Mouse (Mus musculus) thymus, adult 18-20 months (tissue): ENCODE data around the gene Tenm4.

Source experiments
- DNase-seq, 2 experiments: peaks; one replicate each; pipeline ENCODE4 v3.0.0; 2022; ENCODE audit warnings: mixed read lengths in 2 of 2

Gene Tenm4

GRCm38 (mm10) chr7:96170924-96171595, at the start of gene Tenm4:
TSS of gene Tenm4 (plus strand) at chr7:96171246.
- DNase-seq: no peak

GRCm38 (mm10) chr7:96130763-96131162, 40.3 kb upstream of the Tenm4 start:
- no peak for DNase-seq

GRCm38 (mm10) chr7:96131175-96131574, 39.9 kb upstream of the Tenm4 start:
- no peak for DNase-seq

DNA sequence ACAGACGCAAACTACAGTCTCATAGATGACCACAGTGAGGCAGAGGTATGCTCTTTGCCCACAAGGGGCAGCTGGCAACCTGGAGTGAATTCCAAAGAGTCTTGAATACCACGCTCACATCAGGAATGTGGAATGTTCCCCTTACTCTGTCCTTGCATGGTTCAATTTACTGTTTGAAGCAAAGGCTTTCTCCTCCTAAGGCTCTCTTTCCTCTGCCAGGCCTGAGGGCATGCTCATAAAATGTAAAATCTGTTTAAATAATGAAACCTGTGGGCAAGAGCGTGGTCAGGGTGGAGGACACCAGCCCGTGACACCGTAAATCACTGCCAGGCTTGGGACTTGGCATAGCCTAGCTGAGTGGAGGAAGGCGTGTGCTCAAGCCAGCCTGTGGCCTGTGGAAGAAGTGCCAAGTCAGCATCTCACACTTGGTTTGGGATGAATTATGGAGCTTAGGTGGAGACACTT, 34.5 kb upstream of the Tenm4 start:
- no peak for DNase-seq

- DNase-seq: no peak
These were observed 29.2 kb upstream of the Tenm4 start for GRCm38 (mm10) chr7:96141876-96142275.

GRCm38 (mm10) chr7:96142973-96143596, 28.0 kb upstream of the Tenm4 start:
- no peak for DNase-seq

DNA sequence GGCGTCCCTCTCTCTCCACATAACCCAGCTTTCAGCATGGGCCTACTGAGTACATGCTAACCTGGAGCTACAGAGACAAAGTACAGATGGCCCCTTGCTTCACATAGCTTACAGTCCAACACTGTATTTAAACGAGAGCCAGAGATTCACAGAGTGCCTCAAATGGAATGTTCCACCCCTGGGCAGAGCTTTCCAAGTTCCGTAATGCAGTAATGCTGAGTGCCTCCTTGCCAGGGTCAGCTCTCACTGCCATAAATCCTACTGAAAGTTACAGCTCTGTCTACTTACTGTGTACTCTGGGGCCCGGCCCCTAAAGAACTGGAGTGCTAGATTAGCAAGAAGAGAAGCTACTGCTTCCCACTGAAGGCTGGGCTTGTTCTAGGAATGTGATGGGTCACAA, 23.6 kb upstream of the Tenm4 start:
- DNase-seq: no peak

- no peak for DNase-seq
These were observed 22.9 kb upstream of the Tenm4 start for GRCm38 (mm10) chr7:96148191-96148590.

DNA sequence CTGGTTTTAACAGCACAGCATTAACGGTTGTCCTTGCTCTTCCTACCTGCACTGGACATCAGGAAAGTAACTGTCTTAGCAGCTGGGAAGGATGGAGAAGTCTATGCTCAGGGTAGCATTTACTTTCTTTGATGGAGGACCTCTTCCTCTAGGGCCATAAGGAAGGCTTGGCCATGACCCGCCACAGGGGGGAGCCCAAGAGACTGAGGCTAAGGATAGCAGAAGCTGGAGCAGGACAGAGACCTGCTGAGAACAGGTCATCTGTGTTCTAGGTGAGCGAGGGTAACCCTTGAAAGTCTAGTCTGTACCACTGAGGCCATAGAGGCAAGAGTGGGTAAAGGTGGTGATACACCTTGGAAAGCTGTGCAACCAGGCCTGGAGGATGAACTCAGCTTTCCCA, 19.8 kb upstream of the Tenm4 start:
- DNase-seq: peak; percentile 10 to 13

- DNase-seq: no peak
These were observed 19.1 kb upstream of the Tenm4 start for GRCm38 (mm10) chr7:96151961-96152360.

DNA sequence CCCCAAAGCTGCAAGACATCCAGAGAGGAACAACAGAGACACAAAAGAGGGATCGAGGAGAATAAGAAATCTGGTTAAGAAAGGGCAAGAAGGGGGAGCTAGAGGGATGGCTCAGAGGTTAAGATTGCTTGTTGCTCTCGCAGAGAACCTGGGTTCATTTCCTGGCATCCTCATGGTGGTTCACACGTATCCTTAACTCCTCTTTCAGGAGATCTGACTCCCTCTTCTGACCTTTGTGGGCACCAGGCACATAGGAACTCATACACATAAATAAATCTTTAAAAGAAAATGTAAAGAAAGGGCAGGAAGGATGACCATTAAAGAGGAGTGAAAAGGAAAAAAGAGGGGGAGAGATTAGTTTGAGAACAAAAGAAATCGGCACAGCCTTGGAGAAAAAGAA, 18.6 kb upstream of the Tenm4 start:
- no peak for DNase-seq

GRCm38 (mm10) chr7:96152924-96153359, 18.1 kb upstream of the Tenm4 start:
- peak in 1 of 2 experiments; percentile 26 for DNase-seq

DNA sequence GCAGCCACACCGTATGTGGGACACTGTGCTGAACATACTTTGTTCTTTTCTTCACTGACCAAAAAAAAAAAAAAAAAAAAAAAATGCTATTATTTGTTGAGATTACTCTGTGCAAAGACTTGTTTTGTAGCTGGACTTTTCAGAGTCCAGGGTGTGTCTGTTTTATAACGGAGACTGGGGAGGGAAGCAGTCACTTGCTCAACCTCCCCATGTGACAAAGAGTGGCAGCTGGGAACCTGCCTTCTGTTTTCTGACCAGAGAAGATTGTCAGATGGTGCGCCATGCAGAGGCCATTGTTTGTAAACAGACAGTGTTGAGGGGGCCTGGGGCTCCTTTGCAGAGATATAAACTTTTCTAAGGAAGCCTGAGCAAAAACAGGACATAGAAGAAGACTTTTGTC, 17.0 kb upstream of the Tenm4 start:
- no peak for DNase-seq

GRCm38 (mm10) chr7:96156481-96157255, 14.4 kb upstream of the Tenm4 start:
- DNase-seq: no peak

DNA sequence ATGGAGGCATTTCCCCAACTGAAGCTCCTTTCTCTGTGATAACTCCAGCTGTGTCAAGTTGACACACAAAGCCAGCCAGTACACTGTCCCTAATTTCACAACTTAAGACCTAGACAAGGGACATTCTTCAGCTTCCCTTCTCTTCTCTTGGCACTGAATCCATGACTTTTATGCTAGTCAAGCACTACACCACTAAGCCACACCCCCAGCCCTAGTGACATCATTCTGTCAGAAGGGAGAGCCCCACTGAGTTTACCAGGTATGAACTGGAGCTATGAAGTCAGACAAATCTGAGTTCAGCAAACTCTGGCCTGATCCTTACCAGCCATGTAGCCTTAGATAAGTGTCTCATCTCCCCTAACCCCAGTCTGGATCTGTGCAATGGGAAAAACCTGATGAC, 6.9 kb upstream of the Tenm4 start:
- DNase-seq: no peak

GRCm38 (mm10) chr7:96168921-96169320, 2.1 kb upstream of the Tenm4 start:
- no peak for DNase-seq

GRCm38 (mm10) chr7:96171596-96172563, 834 bp downstream of the Tenm4 start:
- no peak for DNase-seq

DNA sequence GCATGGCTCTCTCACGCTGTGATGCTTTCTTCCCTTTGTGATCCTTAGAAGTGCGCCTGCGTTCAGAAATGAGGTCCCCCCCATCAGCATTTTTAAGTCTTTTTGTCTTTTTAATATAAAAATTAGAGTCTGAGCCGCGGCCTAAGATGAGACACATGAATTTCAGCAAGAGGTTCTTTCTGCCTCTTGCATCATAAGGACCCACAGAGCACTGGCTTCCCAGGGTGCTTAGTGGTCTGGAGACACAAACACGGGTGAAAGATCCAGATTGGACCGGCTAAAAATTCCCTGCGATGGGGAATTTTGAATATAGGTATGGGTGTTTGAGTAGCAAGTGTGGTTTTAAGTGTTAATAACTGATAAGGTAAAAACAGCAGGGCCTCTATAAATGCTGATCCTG, 5.7 kb downstream of the Tenm4 start:
- no peak for DNase-seq

DNA sequence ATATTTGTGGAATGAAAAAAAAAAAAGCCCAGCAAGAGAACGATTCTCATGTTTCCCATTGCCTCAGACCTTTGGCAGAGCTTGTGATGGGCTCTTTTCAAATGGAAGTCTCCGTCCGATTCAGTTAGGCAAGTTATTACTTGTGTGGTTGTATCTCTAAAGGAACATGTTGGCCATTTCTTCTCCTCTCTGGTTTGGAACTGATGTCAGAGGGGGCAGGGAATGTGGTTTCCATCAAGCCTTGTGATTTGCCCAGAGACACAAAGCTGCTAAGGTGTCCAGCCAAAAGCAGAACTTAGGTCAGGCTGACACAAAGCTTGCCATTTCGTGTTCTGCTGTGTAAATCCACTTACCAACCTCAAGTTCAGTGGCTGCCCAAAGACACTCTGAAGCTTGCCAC, 10.7 kb downstream of the Tenm4 start:
- no peak for DNase-seq

DNA sequence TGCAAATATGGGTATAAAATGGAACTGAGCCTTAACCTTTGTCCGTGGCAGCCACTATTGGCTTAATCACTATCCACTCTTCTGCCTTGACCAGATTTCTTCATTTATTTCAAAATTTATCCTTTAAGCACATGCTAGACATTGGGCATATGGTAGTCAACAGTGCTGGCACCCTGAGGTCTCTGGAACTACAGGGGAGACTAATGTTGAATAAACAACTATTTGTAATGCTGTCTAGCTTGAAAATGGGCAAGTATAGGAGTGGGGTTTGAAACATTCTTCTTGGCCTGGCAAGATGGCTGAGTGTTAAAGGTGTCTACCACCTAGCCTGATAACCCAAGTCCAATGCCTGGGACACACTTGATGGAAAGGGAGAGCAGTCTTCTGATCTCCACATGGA, 12.1 kb downstream of the Tenm4 start:
- DNase-seq: no peak

- DNase-seq: no peak
These were observed 14.4 kb downstream of the Tenm4 start for GRCm38 (mm10) chr7:96185411-96185810.

DNA sequence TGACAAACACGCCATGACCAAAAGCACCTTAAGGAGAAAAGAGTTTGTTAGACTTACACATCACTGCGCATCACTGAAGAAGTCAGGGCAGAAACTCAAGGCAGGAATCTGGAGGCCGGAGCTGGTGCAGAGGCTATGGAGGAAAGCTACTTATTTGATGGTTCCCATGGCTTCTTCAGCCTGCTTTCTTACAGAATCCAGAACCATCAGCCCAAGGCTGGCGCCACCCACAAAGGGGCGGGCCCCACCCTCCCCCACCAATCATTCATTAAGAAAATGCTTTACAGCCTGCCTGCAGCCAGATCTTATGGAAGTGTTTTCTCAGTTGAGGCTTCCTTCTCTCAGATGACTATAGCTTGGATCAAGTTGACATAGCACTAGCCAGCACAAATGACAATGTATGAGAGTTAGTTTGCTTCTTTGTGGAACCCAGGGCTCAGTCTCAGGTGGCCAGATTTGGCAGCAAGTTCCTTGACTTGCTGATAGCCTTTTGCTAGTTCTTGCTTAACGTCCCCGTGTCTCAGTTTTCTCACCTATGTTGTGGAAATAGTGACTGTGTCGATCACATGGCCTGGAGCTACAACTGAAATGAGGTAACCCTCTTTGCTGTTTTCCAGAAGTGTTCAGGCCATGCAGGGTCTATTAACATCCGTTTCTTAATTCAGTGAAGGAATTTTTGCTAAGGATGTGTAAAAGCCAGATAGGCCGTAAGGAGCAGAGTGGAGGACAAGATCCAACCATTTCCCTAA, 32.9 kb downstream of the Tenm4 start:
- DNase-seq: no peak
